Mouse (Mus musculus) heart, postnatal 0 days (tissue): Measurements from ENCODE around the gene Bhlhe23. TPM values are rescaled to one million over a fixed set of nuclear protein-coding genes. Genes with fewer than 3 reads are reported as not detected.

Source experiments
- ATAC-seq: fragments of 200-750 bp; cut with Nextera tagmentation; 2 replicates; pipeline ENCODE4 v1.8.0; 2017; ENCODE audit warnings: low read depth, moderate number of reproducible peaks, moderate library complexity; ENCODE audit not compliant: insufficient read depth
- DNase-seq: peaks from one replicate; pipeline ENCODE4 v3.0.0-alpha.2; 2016; ENCODE audit warnings: low spot score
- H3K27ac ChIP-seq: fragments of 300-500 bp; sonication (generic); 2 replicates; pipeline ENCODE4 v1.5.1; 2014; ENCODE audit warnings: low read depth, mild to moderate bottlenecking
- H3K27me3 ChIP-seq: fragments of 300-500 bp; sonication (generic); 2 replicates; pipeline ENCODE4 v1.6.1; 2014; ENCODE audit warnings: low read length, mixed read lengths; ENCODE audit not compliant: control insufficient read depth, insufficient read depth
- H3K36me3 ChIP-seq: fragments of 300-500 bp; sonication (generic); replicated peaks from 2 replicates; pipeline ENCODE4 v1.6.1; 2014; ENCODE audit warnings: low read length, mixed read lengths; ENCODE audit not compliant: control insufficient read depth, insufficient read depth
- H3K4me1 ChIP-seq: fragments of 300-500 bp; sonication (generic); 2 replicates; pipeline ENCODE4 v1.6.1; 2014; ENCODE audit warnings: antibody characterized with exemption; ENCODE audit not compliant: control insufficient read depth, insufficient read depth
- H3K4me2 ChIP-seq: fragments of 300-500 bp; sonication (generic); 2 replicates; pipeline ENCODE4 v1.6.1; 2014; ENCODE audit warnings: low read depth, mild to moderate bottlenecking, low read length, moderate library complexity
- H3K4me3 ChIP-seq: fragments of 300-500 bp; sonication (generic); 2 replicates; pipeline ENCODE4 v1.5.1; 2014; ENCODE audit warnings: low read depth, low read length
- H3K9ac ChIP-seq: fragments of 300-500 bp; sonication (generic); replicated peaks from 2 replicates; pipeline ENCODE4 v1.6.1; 2014; ENCODE audit warnings: low read depth, low read length, mixed read lengths
- H3K9me3 ChIP-seq: fragments of 300-500 bp; sonication (generic); replicated peaks from 2 replicates; pipeline ENCODE4 v1.6.1; 2016; ENCODE audit warnings: low read length; ENCODE audit not compliant: control insufficient read depth
- CTCF ChIP-seq: IDR thresholded peaks from 2 replicates; pipeline ENCODE4 v1.5.1; 2016; ENCODE audit warnings: antibody characterized with exemption, control low read depth, low read depth
- EP300 ChIP-seq: IDR thresholded peaks from 2 replicates; pipeline ENCODE4 v1.6.1; 2016; ENCODE audit warnings: antibody characterized with exemption, low read depth
- WGBS: fragments of 180-500 bp; shearing (Covaris S2); extraction: QIAGEN DNeasy Blood & Tissue Kit; methylation state at CpG from one replicate; pipeline ENCODE4 v1.1.7; 2014; 5-methylcytosine and 5-hydroxymethylcytosine counted together
- polyA plus RNA-seq: library from polyadenylated mRNA; unstranded; fragments of >200 nt; fragmentation: Nextera tagmentation; extraction: Ambion mirVana; gene quantifications from 2 replicates; pipeline ENCODE4 v1.2.1, GENCODE M21; 2015
- total RNA-seq: library from RNA; depleted of rRNA; stranded (reverse); fragments of >200 nt; gene quantifications from 2 replicates; pipeline ENCODE4 v1.2.3, GENCODE M21; 2014; ENCODE audit warnings: low replicate concordance

Gene Bhlhe23
- total and polyA plus RNA-seq, 2 experiments from 2014 or later = not detected

- Histone ChIP-seq H3K4me3 (no peak overlapping the region), H3K27ac (no peak overlapping the region), H3K4me1 (no peaks in the 10 kb centered on the region), H3K4me2 (no peak overlapping the region), H3K9me3 (no peaks in the 10 kb centered on the region), H3K36me3 (no peaks in the 10 kb centered on the region), H3K9ac (no peak overlapping the region), H3K27me3 (peaks cover 86% of the 10 kb centered on the region)
- no peak for TF ChIP-seq EP300
- TF ChIP-seq CTCF = no peak
- ATAC-seq (no peak), DNase-seq (no peak)
- 4% methylated on average over 12 of the region's 12 CpGs for WGBS
Measured at GRCm38 (mm10) chr2:180775223-180775622, 1.5 kb downstream of the Bhlhe23 start.

GRCm38 (mm10) chr2:180765713-180766112 lies 11.0 kb downstream of the Bhlhe23 start:
- H3K4me2 ChIP-seq = no peak overlapping the region
- no peak for TF ChIP-seq CTCF
- WGBS = 60% methylated on average over 7 of the region's 7 CpGs
- H3K4me1 ChIP-seq = no peaks in the 10 kb centered on the region
- no peak for DNase-seq
- H3K4me3 ChIP-seq = no peak overlapping the region
- no peaks in the 10 kb centered on the region for H3K36me3 ChIP-seq
- H3K9ac ChIP-seq = no peak overlapping the region
- no peak overlapping the region for H3K27ac ChIP-seq
- H3K27me3 ChIP-seq = 0 out of 2 replicates have a peak, but pooled peaks cover 11% of the 10 kb centered on the region
- no peak for ATAC-seq
- H3K9me3 ChIP-seq = no peaks in the 10 kb centered on the region

- Histone ChIP-seq H3K27ac (no peak overlapping the region), H3K9me3 (no peaks in the 10 kb centered on the region), H3K4me3 (no peak overlapping the region), H3K4me1 (no peaks in the 10 kb centered on the region), H3K27me3 (0 out of 2 replicates have a peak, but pooled peaks cover 7% of the 10 kb centered on the region), H3K9ac (no peak overlapping the region), H3K36me3 (no peaks in the 10 kb centered on the region), H3K4me2 (no peak overlapping the region)
- DNase-seq (no peak), ATAC-seq (no peak)
- TF ChIP-seq CTCF = no peak
- no peak for TF ChIP-seq EP300
- 72% methylated on average over 11 of the region's 11 CpGs for WGBS
Measured at GRCm38 (mm10) chr2:180764986-180765385, 11.7 kb downstream of the Bhlhe23 start.

- Histone ChIP-seq H3K9ac (no peak overlapping the region), H3K27me3 (peaks cover 12% of the 10 kb centered on the region), H3K27ac (no peak overlapping the region), H3K4me2 (no peak overlapping the region), H3K9me3 (no peaks in the 10 kb centered on the region), H3K4me1 (no peaks in the 10 kb centered on the region), H3K4me3 (no peak overlapping the region), H3K36me3 (no peaks in the 10 kb centered on the region)
- WGBS = 46% methylated on average over 15 of the region's 15 CpGs
- TF ChIP-seq EP300 (no peak), CTCF (no peak)
- ATAC-seq (no peak), DNase-seq (no peak)
Measured at GRCm38 (mm10) chr2:180758513-180759263, 18.0 kb downstream of the Bhlhe23 start.

- H3K27ac ChIP-seq = no peak overlapping the region
- H3K9ac ChIP-seq = no peak overlapping the region
- H3K4me1 ChIP-seq = no peaks in the 10 kb centered on the region
- no peak overlapping the region for H3K4me2 ChIP-seq
- peaks cover 12% of the 10 kb centered on the region for H3K27me3 ChIP-seq
- TF ChIP-seq EP300 (no peak), CTCF (no peak)
- no peak overlapping the region for H3K4me3 ChIP-seq
- WGBS = 51% methylated on average over 2 of the region's 2 CpGs
- ATAC-seq = no peak
- H3K9me3 ChIP-seq = no peaks in the 10 kb centered on the region
- no peak for DNase-seq
- H3K36me3 ChIP-seq = no peaks in the 10 kb centered on the region
Measured at GRCm38 (mm10) chr2:180756786-180757185, 19.9 kb downstream of the Bhlhe23 start.

- peaks cover 12% of the 10 kb centered on the region for H3K27me3 ChIP-seq
- WGBS = 2% methylated on average over 8 of the region's 8 CpGs
- H3K9me3 ChIP-seq = no peaks in the 10 kb centered on the region
- H3K27ac ChIP-seq = no peak overlapping the region
- no peaks in the 10 kb centered on the region for H3K4me1 ChIP-seq
- no peak for TF ChIP-seq CTCF
- TF ChIP-seq EP300 = no peak
- H3K4me3 ChIP-seq = no peak overlapping the region
- ATAC-seq = peak; percentile 41; the same call in 1 of the 2 replicates
- DNase-seq = peak; percentile 36
- H3K4me2 ChIP-seq = no peak overlapping the region
- H3K36me3 ChIP-seq = no peaks in the 10 kb centered on the region
- H3K9ac ChIP-seq = no peak overlapping the region
Measured at GRCm38 (mm10) chr2:180755896-180756295, 20.8 kb downstream of the Bhlhe23 start.
